Mouse (Mus musculus): ENCODE results near the gene Smyd3. TPM values are rescaled to one million over a fixed set of nuclear protein-coding genes. Genes with fewer than 3 reads are reported as not detected.

The Smyd3 gene
- polyA plus RNA-seq, 1 experiment from 2014 or later: 12.6 TPM

- peaks cover 2% of the 10 kb centered on the region; the same call in 1 of the 2 replicates for H3K4me1 ChIP-seq (ENCODE audit: control insufficient read depth, insufficient read depth, low read length)
- WGBS (ENCODE audit: insufficient replicate concordance): 58% methylated on average over 4 of the region's 4 CpGs
- H3K27ac ChIP-seq (ENCODE audit: low read depth, low read length): no peak overlapping the region
- no peak overlapping the region for H3K4me3 ChIP-seq (ENCODE audit: low read depth, low read length)
- no peaks in the 10 kb centered on the region for H3K9me3 ChIP-seq (replicated peaks; ENCODE audit: control insufficient read depth, low read length)
- H3K36me3 ChIP-seq (ENCODE audit: control insufficient read depth, insufficient read depth, low read length): no peaks in the 10 kb centered on the region
- H3K4me2 ChIP-seq: no peak overlapping the region
- no peak overlapping the region for H3K9ac ChIP-seq (ENCODE audit: low read depth, low read length)
- H3K27me3 ChIP-seq (ENCODE audit: control insufficient read depth, insufficient read depth, low read length): no peaks in the 10 kb centered on the region
- no peak for ATAC-seq (replicated peaks; ENCODE audit: insufficient number of reproducible peaks, low FRiP score, low TSS enrichment)
These were observed 320.7 kb downstream of the Smyd3 start for GRCm38 (mm10) chr1:179197156-179197555.

GRCm38 (mm10) chr1:179196422-179196821 lies 321.4 kb downstream of the Smyd3 start:
- no peak for ATAC-seq (replicated peaks; ENCODE audit: insufficient number of reproducible peaks, low FRiP score, low TSS enrichment)
- Histone ChIP-seq H3K4me2 (no peak overlapping the region), H3K27ac (ENCODE audit: low read depth, low read length) (no peak overlapping the region; the same call in 1 of the 2 replicates), H3K4me3 (ENCODE audit: low read depth, low read length) (no peak overlapping the region), H3K4me1 (ENCODE audit: control insufficient read depth, insufficient read depth, low read length) (peaks cover 2% of the 10 kb centered on the region; the same call in 1 of the 2 replicates), H3K36me3 (ENCODE audit: control insufficient read depth, insufficient read depth, low read length) (no peaks in the 10 kb centered on the region), H3K9me3 (replicated peaks; ENCODE audit: control insufficient read depth, low read length) (no peaks in the 10 kb centered on the region), H3K27me3 (ENCODE audit: control insufficient read depth, insufficient read depth, low read length) (no peaks in the 10 kb centered on the region), H3K9ac (ENCODE audit: low read depth, low read length) (no peak overlapping the region)

GRCm38 (mm10) chr1:179192781-179193180 lies 325.1 kb downstream of the Smyd3 start:
- no peak overlapping the region for H3K4me2 ChIP-seq
- H3K9ac ChIP-seq (ENCODE audit: low read depth, low read length): no peak overlapping the region
- no peaks in the 10 kb centered on the region for H3K27me3 ChIP-seq (ENCODE audit: control insufficient read depth, insufficient read depth, low read length)
- H3K27ac ChIP-seq (ENCODE audit: low read depth, low read length): no peak overlapping the region
- no peak overlapping the region for H3K4me3 ChIP-seq (ENCODE audit: low read depth, low read length)
- H3K4me1 ChIP-seq (ENCODE audit: control insufficient read depth, insufficient read depth, low read length): peaks cover 8% of the 10 kb centered on the region; the same call in 1 of the 2 replicates
- WGBS (ENCODE audit: insufficient replicate concordance): 91% methylated on average over 11 of the region's 11 CpGs
- H3K9me3 ChIP-seq (replicated peaks; ENCODE audit: control insufficient read depth, low read length): no peaks in the 10 kb centered on the region
- H3K36me3 ChIP-seq (ENCODE audit: control insufficient read depth, insufficient read depth, low read length): no peaks in the 10 kb centered on the region
- ATAC-seq (replicated peaks; ENCODE audit: insufficient number of reproducible peaks, low FRiP score, low TSS enrichment): no peak

GRCm38 (mm10) chr1:179190837-179191236 lies 327.0 kb downstream of the Smyd3 start:
- WGBS (ENCODE audit: insufficient replicate concordance): 44% methylated on average over 2 of the region's 2 CpGs
- ATAC-seq (replicated peaks; ENCODE audit: insufficient number of reproducible peaks, low FRiP score, low TSS enrichment): no peak
- H3K4me1 ChIP-seq (ENCODE audit: control insufficient read depth, insufficient read depth, low read length): peaks cover 8% of the 10 kb centered on the region; the same call in 1 of the 2 replicates
- H3K9ac ChIP-seq (ENCODE audit: low read depth, low read length): no peak overlapping the region
- H3K27me3 ChIP-seq (ENCODE audit: control insufficient read depth, insufficient read depth, low read length): no peaks in the 10 kb centered on the region
- H3K36me3 ChIP-seq (ENCODE audit: control insufficient read depth, insufficient read depth, low read length): no peaks in the 10 kb centered on the region
- no peak overlapping the region for H3K4me3 ChIP-seq (ENCODE audit: low read depth, low read length)
- H3K4me2 ChIP-seq: no peak overlapping the region
- H3K27ac ChIP-seq (ENCODE audit: low read depth, low read length): no peak overlapping the region; the same call in 1 of the 2 replicates
- H3K9me3 ChIP-seq (replicated peaks; ENCODE audit: control insufficient read depth, low read length): no peaks in the 10 kb centered on the region

GRCm38 (mm10) chr1:179187171-179187570 lies 330.7 kb downstream of the Smyd3 start:
- H3K9ac ChIP-seq (ENCODE audit: low read depth, low read length): no peak overlapping the region
- no peaks in the 10 kb centered on the region for H3K36me3 ChIP-seq (ENCODE audit: control insufficient read depth, insufficient read depth, low read length)
- H3K4me2 ChIP-seq: no peak overlapping the region
- H3K27me3 ChIP-seq (ENCODE audit: control insufficient read depth, insufficient read depth, low read length): no peaks in the 10 kb centered on the region
- WGBS (ENCODE audit: insufficient replicate concordance): 91% methylated on average over 3 of the region's 3 CpGs
- H3K9me3 ChIP-seq (replicated peaks; ENCODE audit: control insufficient read depth, low read length): no peaks in the 10 kb centered on the region
- peaks cover 8% of the 10 kb centered on the region; the same call in 1 of the 2 replicates for H3K4me1 ChIP-seq (ENCODE audit: control insufficient read depth, insufficient read depth, low read length)
- H3K27ac ChIP-seq (ENCODE audit: low read depth, low read length): no peak overlapping the region
- no peak overlapping the region for H3K4me3 ChIP-seq (ENCODE audit: low read depth, low read length)
- no peak for ATAC-seq (replicated peaks; ENCODE audit: insufficient number of reproducible peaks, low FRiP score, low TSS enrichment)

- Histone ChIP-seq H3K9ac (ENCODE audit: low read depth, low read length) (no peak overlapping the region), H3K4me2 (no peak overlapping the region), H3K4me1 (ENCODE audit: control insufficient read depth, insufficient read depth, low read length) (no peaks in the 10 kb centered on the region), H3K27me3 (ENCODE audit: control insufficient read depth, insufficient read depth, low read length) (no peaks in the 10 kb centered on the region), H3K36me3 (ENCODE audit: control insufficient read depth, insufficient read depth, low read length) (no peaks in the 10 kb centered on the region), H3K4me3 (ENCODE audit: low read depth, low read length) (no peak overlapping the region), H3K9me3 (replicated peaks; ENCODE audit: control insufficient read depth, low read length) (no peaks in the 10 kb centered on the region), H3K27ac (ENCODE audit: low read depth, low read length) (no peak overlapping the region)
- no peak for ATAC-seq (replicated peaks; ENCODE audit: insufficient number of reproducible peaks, low FRiP score, low TSS enrichment)
- WGBS (ENCODE audit: insufficient replicate concordance): 83% methylated on average over 4 of the region's 4 CpGs
These were observed 333.2 kb downstream of the Smyd3 start for GRCm38 (mm10) chr1:179184631-179185030.

- no peaks in the 10 kb centered on the region for H3K27me3 ChIP-seq (ENCODE audit: control insufficient read depth, insufficient read depth, low read length)
- 86% methylated on average over 6 of the region's 6 CpGs for WGBS (ENCODE audit: insufficient replicate concordance)
- no peaks in the 10 kb centered on the region for H3K36me3 ChIP-seq (ENCODE audit: control insufficient read depth, insufficient read depth, low read length)
- no peaks in the 10 kb centered on the region for H3K9me3 ChIP-seq (replicated peaks; ENCODE audit: control insufficient read depth, low read length)
- H3K4me1 ChIP-seq (ENCODE audit: control insufficient read depth, insufficient read depth, low read length): no peaks in the 10 kb centered on the region
- H3K9ac ChIP-seq (ENCODE audit: low read depth, low read length): no peak overlapping the region
- H3K4me3 ChIP-seq (ENCODE audit: low read depth, low read length): no peak overlapping the region
- no peak overlapping the region for H3K27ac ChIP-seq (ENCODE audit: low read depth, low read length)
- no peak overlapping the region for H3K4me2 ChIP-seq
- no peak for ATAC-seq (replicated peaks; ENCODE audit: insufficient number of reproducible peaks, low FRiP score, low TSS enrichment)
These were observed 334.3 kb downstream of the Smyd3 start for GRCm38 (mm10) chr1:179183499-179183898.

GRCm38 (mm10) chr1:179180546-179180945 lies 337.3 kb downstream of the Smyd3 start:
- H3K9ac ChIP-seq (ENCODE audit: low read depth, low read length): no peak overlapping the region
- no peak for ATAC-seq (replicated peaks; ENCODE audit: insufficient number of reproducible peaks, low FRiP score, low TSS enrichment)
- WGBS (ENCODE audit: insufficient replicate concordance): 82% methylated on average over 3 of the region's 3 CpGs
- no peaks in the 10 kb centered on the region for H3K4me1 ChIP-seq (ENCODE audit: control insufficient read depth, insufficient read depth, low read length)
- H3K27me3 ChIP-seq (ENCODE audit: control insufficient read depth, insufficient read depth, low read length): no peaks in the 10 kb centered on the region
- H3K36me3 ChIP-seq (ENCODE audit: control insufficient read depth, insufficient read depth, low read length): no peaks in the 10 kb centered on the region
- no peak overlapping the region for H3K4me3 ChIP-seq (ENCODE audit: low read depth, low read length)
- H3K9me3 ChIP-seq (replicated peaks; ENCODE audit: control insufficient read depth, low read length): no peaks in the 10 kb centered on the region
- no peak overlapping the region for H3K4me2 ChIP-seq
- no peak overlapping the region for H3K27ac ChIP-seq (ENCODE audit: low read depth, low read length)

GRCm38 (mm10) chr1:179176861-179177658 lies 340.8 kb downstream of the Smyd3 start:
- no peak overlapping the region for H3K4me2 ChIP-seq
- H3K9me3 ChIP-seq (replicated peaks; ENCODE audit: control insufficient read depth, low read length): no peaks in the 10 kb centered on the region
- no peaks in the 10 kb centered on the region for H3K36me3 ChIP-seq (ENCODE audit: control insufficient read depth, insufficient read depth, low read length)
- no peak for ATAC-seq (replicated peaks; ENCODE audit: insufficient number of reproducible peaks, low FRiP score, low TSS enrichment)
- no peak overlapping the region for H3K4me3 ChIP-seq (ENCODE audit: low read depth, low read length)
- H3K9ac ChIP-seq (ENCODE audit: low read depth, low read length): no peak overlapping the region
- H3K27ac ChIP-seq (ENCODE audit: low read depth, low read length): no peak overlapping the region
- whole genome bisulfite sequencing (ENCODE audit: insufficient replicate concordance): 72% methylated on average over 14 of the region's 14 CpGs
- H3K27me3 ChIP-seq (ENCODE audit: control insufficient read depth, insufficient read depth, low read length): no peaks in the 10 kb centered on the region
- no peaks in the 10 kb centered on the region for H3K4me1 ChIP-seq (ENCODE audit: control insufficient read depth, insufficient read depth, low read length)

Measured in heart, embryonic 11.5 days (tissue).